Mouse (Mus musculus): ENCODE data around the gene Lgals2. TPM values are rescaled to one million over a fixed set of nuclear protein-coding genes. Genes with fewer than 3 reads are reported as not detected.
"Not testable (repeated sequence)": the region's sequence is repeated elsewhere in the genome, so short reads cannot be mapped to it uniquely, and the experiment has no call there.

Gene Lgals2
- total and polyA plus RNA-seq, 2 experiments from 2014 or later, result 0.27 to 4.6 TPM

GRCm38 (mm10) chr15:78892440-78892839 lies 37.1 kb upstream of the Lgals2 start:
- Histone ChIP-seq H3K4me1 (ENCODE audit: control insufficient read depth, insufficient read depth) (peaks cover 17% of the 10 kb centered on the region), H3K27ac (ENCODE audit: low read depth) (no peak overlapping the region), H3K36me3 (replicated peaks; ENCODE audit: control insufficient read depth, insufficient read depth, low read length) (peaks cover 62% of the 10 kb centered on the region), H3K9me3 (replicated peaks; ENCODE audit: control insufficient read depth, low read length) (no peaks in the 10 kb centered on the region), H3K27me3 (ENCODE audit: control insufficient read depth, insufficient read depth, low read length) (no peaks in the 10 kb centered on the region), H3K9ac (replicated peaks; ENCODE audit: low read depth, low read length) (no peak overlapping the region), H3K4me2 (ENCODE audit: low read depth, low read length) (no peak overlapping the region), H3K4me3 (ENCODE audit: low read depth, low read length) (no peak overlapping the region)
- DNase-seq (ENCODE audit: low spot score) (no peak), ATAC-seq (ENCODE audit: insufficient read depth, low read depth) (no peak)
- TF ChIP-seq CTCF (IDR thresholded peaks at IDR 0.05; ENCODE audit: low read depth) (no peak), EP300 (IDR thresholded peaks at IDR 0.05; ENCODE audit: low read depth) (no peak)
- 34% methylated on average over 7 of the region's 7 CpGs for WGBS

- no peaks in the 10 kb centered on the region for H3K27me3 ChIP-seq (ENCODE audit: control insufficient read depth, insufficient read depth, low read length)
- 47% methylated on average over 13 of the region's 13 CpGs for WGBS
- H3K27ac ChIP-seq (ENCODE audit: low read depth), result no peak overlapping the region
- no peak for ATAC-seq (ENCODE audit: insufficient read depth, low read depth)
- no peak overlapping the region for H3K9ac ChIP-seq (replicated peaks; ENCODE audit: low read depth, low read length)
- no peak overlapping the region for H3K4me2 ChIP-seq (ENCODE audit: low read depth, low read length)
- H3K36me3 ChIP-seq (replicated peaks; ENCODE audit: control insufficient read depth, insufficient read depth, low read length), result peaks cover 92% of the 10 kb centered on the region
- DNase-seq (ENCODE audit: low spot score), result no peak
- TF ChIP-seq EP300 (IDR thresholded peaks at IDR 0.05; ENCODE audit: low read depth) (no peak), CTCF (IDR thresholded peaks at IDR 0.05; ENCODE audit: low read depth) (no peak)
- H3K9me3 ChIP-seq (replicated peaks; ENCODE audit: control insufficient read depth, low read length), result no peaks in the 10 kb centered on the region
- H3K4me1 ChIP-seq (ENCODE audit: control insufficient read depth, insufficient read depth), result peaks cover 16% of the 10 kb centered on the region
- H3K4me3 ChIP-seq (ENCODE audit: low read depth, low read length), result no peak overlapping the region
Measured at GRCm38 (mm10) chr15:78889401-78889853, 34.1 kb upstream of the Lgals2 start.

GRCm38 (mm10) chr15:78881828-78882227 lies 26.5 kb upstream of the Lgals2 start:
- Histone ChIP-seq H3K4me3 (ENCODE audit: low read depth, low read length) (no peak overlapping the region), H3K36me3 (replicated peaks; ENCODE audit: control insufficient read depth, insufficient read depth, low read length) (peaks cover 68% of the 10 kb centered on the region), H3K27ac (ENCODE audit: low read depth) (no peak overlapping the region), H3K4me1 (ENCODE audit: control insufficient read depth, insufficient read depth) (peaks cover 6% of the 10 kb centered on the region; the same call in 1 of the 2 replicates), H3K9ac (replicated peaks; ENCODE audit: low read depth, low read length) (no peak overlapping the region), H3K27me3 (ENCODE audit: control insufficient read depth, insufficient read depth, low read length) (no peaks in the 10 kb centered on the region), H3K4me2 (ENCODE audit: low read depth, low read length) (no peak overlapping the region), H3K9me3 (replicated peaks; ENCODE audit: control insufficient read depth, low read length) (no peaks in the 10 kb centered on the region)
- 76% methylated on average over 3 of the region's 3 CpGs for WGBS
- DNase-seq (ENCODE audit: low spot score) (no peak), ATAC-seq (ENCODE audit: insufficient read depth, low read depth) (no peak)
- TF ChIP-seq EP300 (IDR thresholded peaks at IDR 0.05; ENCODE audit: low read depth), result no peak
- peak; percentile 11; the same call in 1 of the 2 replicates for TF ChIP-seq CTCF (IDR thresholded peaks at IDR 0.05; ENCODE audit: low read depth)

GRCm38 (mm10) chr15:78880432-78880831 lies 25.1 kb upstream of the Lgals2 start:
- TF ChIP-seq EP300 (IDR thresholded peaks at IDR 0.05; ENCODE audit: low read depth), result no peak
- TF ChIP-seq CTCF (IDR thresholded peaks at IDR 0.05; ENCODE audit: low read depth), result no peak
- H3K36me3 ChIP-seq (replicated peaks; ENCODE audit: control insufficient read depth, insufficient read depth, low read length), result peaks cover 54% of the 10 kb centered on the region
- no peaks in the 10 kb centered on the region for H3K9me3 ChIP-seq (replicated peaks; ENCODE audit: control insufficient read depth, low read length)
- ATAC-seq (ENCODE audit: insufficient read depth, low read depth) (no peak), DNase-seq (ENCODE audit: low spot score) (no peak)
- H3K27ac ChIP-seq (ENCODE audit: low read depth), result no peak overlapping the region
- H3K4me2 ChIP-seq (ENCODE audit: low read depth, low read length), result no peak overlapping the region
- WGBS, result 86% methylated on average over 8 of the region's 8 CpGs
- no peaks in the 10 kb centered on the region for H3K27me3 ChIP-seq (ENCODE audit: control insufficient read depth, insufficient read depth, low read length)
- no peak overlapping the region for H3K9ac ChIP-seq (replicated peaks; ENCODE audit: low read depth, low read length)
- no peak overlapping the region for H3K4me3 ChIP-seq (ENCODE audit: low read depth, low read length)
- H3K4me1 ChIP-seq (ENCODE audit: control insufficient read depth, insufficient read depth), result peaks cover 6% of the 10 kb centered on the region; the same call in 1 of the 2 replicates

- H3K36me3 ChIP-seq (replicated peaks; ENCODE audit: control insufficient read depth, insufficient read depth, low read length), result peaks cover 39% of the 10 kb centered on the region
- H3K27ac ChIP-seq (ENCODE audit: low read depth); H3K4me2 ChIP-seq (ENCODE audit: low read depth, low read length); H3K9me3 ChIP-seq (replicated peaks; ENCODE audit: control insufficient read depth, low read length); H3K27me3 ChIP-seq (ENCODE audit: control insufficient read depth, insufficient read depth, low read length); H3K4me3 ChIP-seq (ENCODE audit: low read depth, low read length); H3K4me1 ChIP-seq (ENCODE audit: control insufficient read depth, insufficient read depth); DNase-seq (ENCODE audit: low spot score); H3K9ac ChIP-seq (replicated peaks; ENCODE audit: low read depth, low read length); ATAC-seq (ENCODE audit: insufficient read depth, low read depth): not testable (repeated sequence)
- WGBS, result 46% methylated on average over 7 of the region's 7 CpGs
Measured at GRCm38 (mm10) chr15:78878792-78879516, 23.6 kb upstream of the Lgals2 start.

Measured in heart, postnatal 0 days (tissue).